Mouse (Mus musculus): ENCODE results near the gene Stub1.

Stub1 gene

GRCm38 (mm10) chr17:25791320-25791842, 41.8 kb downstream of the Stub1 start:
- no peak for DNase-seq (ENCODE audit: low read depth, low spot score)

DNA sequence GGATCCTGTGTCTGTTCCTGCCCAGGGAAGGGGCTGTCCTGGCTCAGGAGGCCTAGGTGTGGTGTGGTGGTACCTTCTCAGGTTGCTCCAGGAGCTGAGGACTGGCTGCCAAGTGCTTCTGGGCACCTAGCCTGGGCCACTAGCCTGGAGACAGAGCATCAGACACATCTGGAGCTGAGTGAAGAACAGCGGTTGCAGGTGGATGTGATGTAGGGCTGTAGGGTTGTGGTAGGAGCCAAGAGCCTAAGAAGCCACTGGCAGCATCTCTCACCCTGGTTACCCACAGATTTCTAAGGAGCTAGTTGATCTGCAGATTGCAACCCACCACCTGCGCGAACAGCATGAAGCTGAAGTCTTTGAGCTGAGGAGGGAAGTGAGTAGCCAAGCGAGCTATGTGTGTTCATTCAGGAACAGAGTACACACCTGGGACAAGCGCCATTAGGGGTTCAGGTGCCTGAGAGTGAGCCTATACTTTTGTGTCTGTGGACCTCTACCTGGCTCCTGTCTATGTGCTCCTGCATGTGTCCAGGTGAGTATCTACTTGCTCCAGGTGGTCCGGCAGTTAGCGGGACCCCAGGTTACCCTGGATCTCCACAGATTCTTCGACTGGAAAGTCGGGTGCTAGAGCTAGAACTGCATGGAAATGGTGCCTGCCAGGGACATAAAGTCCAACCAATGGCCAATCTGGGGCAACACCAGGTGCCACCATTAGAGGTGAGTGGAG, 46.3 kb downstream of the Stub1 start:
- DNase-seq (ENCODE audit: low read depth, low spot score): no peak

DNA sequence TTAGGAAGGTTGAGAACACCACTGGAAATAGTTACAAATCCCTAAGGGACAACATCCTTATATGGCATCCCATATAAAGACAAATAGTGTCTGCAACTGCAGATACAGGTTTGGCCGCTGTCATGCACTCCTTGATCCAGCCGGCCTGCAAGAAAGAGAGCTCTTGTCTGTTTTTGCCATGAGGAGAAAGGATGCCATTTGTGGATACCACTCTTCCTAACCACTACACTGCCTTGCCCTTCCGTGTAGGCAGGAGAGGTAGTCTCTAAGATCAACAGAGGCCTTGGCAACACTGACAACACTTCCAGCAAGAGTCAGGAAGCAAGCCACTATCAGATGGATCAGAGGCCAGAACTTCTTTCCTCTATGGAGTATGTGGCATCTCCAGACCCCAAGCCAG, 46.9 kb downstream of the Stub1 start, which contains the start of gene Ccdc78:
Gene Ccdc78 (plus strand): TSS at position 301 of the 400 bp plus-strand sequence.
- no peak for DNase-seq (ENCODE audit: low read depth, low spot score)

- DNase-seq (ENCODE audit: low read depth, low spot score): peak; percentile 98
These were observed 47.9 kb downstream of the Stub1 start, which contains the start of gene Haghl for GRCm38 (mm10) chr17:25785281-25785745. Gene Haghl, minus strand, starts transcription at chr17:25785673.

DNA sequence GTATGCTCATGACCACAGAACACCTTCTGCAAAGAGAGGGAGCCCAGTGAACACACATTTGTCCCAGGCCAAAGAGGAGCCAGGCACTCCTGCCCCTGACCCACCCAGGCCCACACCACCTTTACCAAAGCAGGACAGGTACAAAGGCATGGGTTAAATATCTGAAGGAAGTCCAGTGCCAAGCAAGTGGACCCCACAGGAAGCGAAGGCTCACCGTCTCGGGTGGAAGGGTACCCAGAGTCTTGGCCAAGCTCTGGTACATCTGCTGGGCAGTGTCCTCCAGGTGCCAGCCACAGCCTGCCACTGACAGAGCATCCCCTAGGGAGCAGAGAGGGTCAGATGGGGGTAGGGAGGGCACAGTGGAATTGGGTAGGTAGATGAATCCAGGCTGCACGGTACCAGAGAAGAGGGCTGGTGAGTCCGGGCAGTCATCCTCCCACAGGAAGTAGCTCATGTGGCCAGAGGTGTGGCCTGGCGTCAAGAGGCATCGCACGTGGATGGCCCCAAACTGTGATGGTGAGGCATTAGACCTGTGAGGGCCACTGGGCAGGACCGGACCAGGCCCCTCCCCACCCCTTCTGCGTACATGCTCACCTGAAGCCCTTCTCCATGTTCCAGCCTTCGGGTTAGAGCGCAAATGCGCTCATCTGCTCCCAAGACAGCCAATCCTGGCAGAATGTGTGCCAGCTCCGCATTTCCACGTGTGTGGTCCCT, 49.2 kb downstream of the Stub1 start:
- no peak for DNase-seq (ENCODE audit: low read depth, low spot score)

- no peak for DNase-seq (ENCODE audit: low read depth, low spot score)
These were observed 50.1 kb downstream of the Stub1 start for GRCm38 (mm10) chr17:25783086-25783485.

GRCm38 (mm10) chr17:25781339-25781738, 51.9 kb downstream of the Stub1 start:
- no peak for DNase-seq (ENCODE audit: low read depth, low spot score)

All from brain, adult 2 months (tissue).